In the genomic region with DNA sequence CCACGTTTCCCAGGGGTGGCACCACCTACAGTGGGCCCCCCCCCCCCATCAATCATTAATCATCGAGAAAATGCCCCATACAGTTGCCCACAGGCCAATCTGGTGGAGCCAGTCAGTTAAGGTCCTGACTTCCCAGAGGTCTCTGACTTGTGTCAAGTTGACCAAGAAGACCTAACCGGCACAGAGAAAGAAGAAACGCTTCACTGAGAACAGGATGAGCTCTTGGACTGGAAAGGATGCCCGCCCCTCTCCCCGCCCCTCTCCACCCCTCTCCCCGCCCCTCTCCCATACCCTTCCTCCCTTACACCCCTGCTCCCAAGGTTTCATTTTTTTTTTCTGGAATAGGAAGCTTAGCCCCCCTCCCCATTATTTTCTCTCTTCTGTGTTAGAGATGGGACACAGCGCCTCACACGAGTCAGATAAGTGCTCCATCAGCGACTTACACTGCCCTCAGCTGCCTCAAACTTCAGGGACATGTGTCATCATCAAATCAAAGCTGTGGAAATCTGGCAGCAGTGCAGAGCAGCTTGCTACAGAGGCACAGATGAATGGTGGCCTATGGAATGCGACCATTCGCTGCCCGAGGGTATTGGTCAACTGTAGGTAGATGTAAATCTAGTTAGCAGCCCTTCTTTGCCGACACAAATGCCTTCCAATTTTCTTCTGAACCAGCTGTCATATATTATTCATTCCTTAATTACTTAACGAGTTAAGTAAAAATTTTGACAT, we compare ENCODE assay signal across 10 mouse cellular contexts. TPM values are rescaled to one million over a fixed set of nuclear protein-coding genes. Genes with fewer than 3 reads are reported as not detected.
DNase-seq lines count a peak whose midpoint lies in the region; ATAC-seq and TF ChIP-seq lines count a peak whose summit lies in the region.
"Had no signal": no experiment of that assay in that cellular context is flagged by ENCODE, and none has a peak within 500 bp of the region (broad histone marks: within the 10 kb centered on the region; RNA-seq: fewer than 3 reads in every experiment).

No protein-coding gene starts in this region.

- no peak overlapping the region for H3K4me3 ChIP-seq in hindbrain, postnatal 0 days (ENCODE audit: low read length)
- no peak overlapping the region for H3K4me3 ChIP-seq in hindbrain, embryonic 12.5 days
- H3K4me3 ChIP-seq in embryonic facial prominence, embryonic 15.5 days (replicated peaks), result peak overlapping the region; percentile 20; the same call in 1 of the 2 replicates

- H3K27ac ChIP-seq in hindbrain, postnatal 0 days, result no peak overlapping the region
- H3K27ac ChIP-seq in hindbrain, embryonic 12.5 days, result no peak overlapping the region
- no peak overlapping the region for H3K27ac ChIP-seq in embryonic facial prominence, embryonic 15.5 days (replicated peaks)

- H3K4me1 ChIP-seq in hindbrain, postnatal 0 days (ENCODE audit: insufficient read depth, low read length), result peaks cover 11% of the 10 kb centered on the region; the same call in 1 of the 2 replicates
- peaks cover 7% of the 10 kb centered on the region; the same call in 1 of the 2 replicates for H3K4me1 ChIP-seq in hindbrain, embryonic 12.5 days
- H3K4me1 ChIP-seq in embryonic facial prominence, embryonic 15.5 days, result peaks cover 35% of the 10 kb centered on the region

- no peak overlapping the region for H3K9ac ChIP-seq in hindbrain, postnatal 0 days (replicated peaks; ENCODE audit: low read length)
- no peak overlapping the region for H3K9ac ChIP-seq in hindbrain, embryonic 12.5 days
- H3K9ac ChIP-seq in embryonic facial prominence, embryonic 15.5 days, result no peak overlapping the region

- no peaks in the 10 kb centered on the region for H3K27me3 ChIP-seq in hindbrain, postnatal 0 days (ENCODE audit: insufficient read depth, low read length)
- H3K27me3 ChIP-seq in hindbrain, embryonic 12.5 days, result no peaks in the 10 kb centered on the region
- H3K27me3 ChIP-seq in embryonic facial prominence, embryonic 15.5 days, result no peaks in the 10 kb centered on the region

- no peak overlapping the region for H3K4me2 ChIP-seq in hindbrain, postnatal 0 days (ENCODE audit: low read depth, low read length)
- H3K4me2 ChIP-seq in hindbrain, embryonic 12.5 days (replicated peaks), result no peak overlapping the region
- peak overlapping the region; percentile 36 for H3K4me2 ChIP-seq in embryonic facial prominence, embryonic 15.5 days (replicated peaks)

- H3K9me3 ChIP-seq in hindbrain, postnatal 0 days (ENCODE audit: low read length), result no peaks in the 10 kb centered on the region
- no peaks in the 10 kb centered on the region for H3K9me3 ChIP-seq in hindbrain, embryonic 12.5 days (replicated peaks)
- no peaks in the 10 kb centered on the region for H3K9me3 ChIP-seq in embryonic facial prominence, embryonic 15.5 days (replicated peaks)

- ATAC-seq in hindbrain, postnatal 0 days, result 0 out of 2 replicates have a peak, but pooled peaks have one; percentile 36
- no peak for ATAC-seq in hindbrain, embryonic 12.5 days (ENCODE audit: low FRiP score)
- ATAC-seq in embryonic facial prominence, embryonic 15.5 days (ENCODE audit: insufficient number of reproducible peaks, low FRiP score, low TSS enrichment, low read depth), result no peak
- ATAC-seq: midbrain, embryonic 16.5 days had no signal

- WGBS in hindbrain, postnatal 0 days, result 28% methylated on average over 14 of the region's 15 CpGs
- WGBS in hindbrain, embryonic 12.5 days, result 39% methylated on average over 15 of the region's 15 CpGs
- WGBS in embryonic facial prominence, embryonic 15.5 days, result 20% methylated on average over 15 of the region's 15 CpGs

- no peak for TF ChIP-seq CTCF in hindbrain, postnatal 0 days (IDR thresholded peaks at IDR 0.05; ENCODE audit: low read depth)

- H3K36me3 ChIP-seq in hindbrain, postnatal 0 days (ENCODE audit: insufficient read depth, low read length), result no peaks in the 10 kb centered on the region
- H3K36me3 ChIP-seq in hindbrain, embryonic 12.5 days, result no peaks in the 10 kb centered on the region
- no peaks in the 10 kb centered on the region for H3K36me3 ChIP-seq in embryonic facial prominence, embryonic 15.5 days

- DNase-seq in hindbrain, postnatal 0 days (ENCODE audit: low spot score), result peak; percentile 57
- peak; percentile 57 for DNase-seq in retina, postnatal 1 day
- no peak for DNase-seq in retina, embryonic 14.5 days (ENCODE audit: low spot score)
- DNase-seq in frontal cortex, postnatal 25 days (ENCODE audit: low spot score in 2 of 2), result no peak
- no peak for DNase-seq in layer of hippocampus, postnatal 14 days (ENCODE audit: low spot score in 2 of 2)
- DNase-seq: cerebellum, adult 8-10 months; thymus, postnatal 14 days had no signal

RNA-seq across cellular contexts. Expression of gene Furin, which starts 34.0 kb away (rescaled TPM):
- 25.4 and 25.9 TPM in 2 replicates for total RNA-seq in hindbrain, postnatal 0 days (2014; rRNA removed)
- polyA plus RNA-seq in hindbrain, postnatal 0 days (2015; fragmentation: Nextera tagmentation; extraction: Ambion mirVana), result 6.6 and 6.8 TPM in 2 replicates
- 6.1 and 6.9 TPM in 2 replicates for polyA plus RNA-seq in hindbrain, embryonic 12.5 days (2016; fragmentation: Nextera tagmentation; extraction: Ambion mirVana)
- polyA plus RNA-seq in embryonic facial prominence, embryonic 15.5 days (2015; fragmentation: Nextera tagmentation; extraction: Ambion mirVana), result 16.0 and 16.7 TPM in 2 replicates
- total RNA-seq in layer of hippocampus, postnatal 14 days (2021), result 10 to 100 TPM; 48.7 to 50.3 TPM

RNA-seq across cellular contexts. Expression of gene Fes, which starts 51.5 kb away (rescaled TPM):
- total RNA-seq in hindbrain, postnatal 0 days (2014; rRNA removed), result 10.3 and 16.1 TPM in 2 replicates
- polyA plus RNA-seq in hindbrain, postnatal 0 days (2015; fragmentation: Nextera tagmentation; extraction: Ambion mirVana), result 4.9 and 5.6 TPM in 2 replicates
- polyA plus RNA-seq in hindbrain, embryonic 12.5 days (2016; fragmentation: Nextera tagmentation; extraction: Ambion mirVana), result 10.2 and 11.8 TPM in 2 replicates
- polyA plus RNA-seq in embryonic facial prominence, embryonic 15.5 days (2015; fragmentation: Nextera tagmentation; extraction: Ambion mirVana), result 16.4 and 16.7 TPM in 2 replicates
- total RNA-seq in layer of hippocampus, postnatal 14 days (2021), result 1 to 10 TPM; 5.6 to 9.9 TPM

Comparison
In these comparisons a context has a peak if more than half of its experiments do, and no peak if none do; other contexts are left out.
1. DNase-seq: peak in hindbrain, postnatal 0 days (single experiment) and retina, postnatal 1 day (single experiment); none in retina, embryonic 14.5 days (single experiment), frontal cortex, postnatal 25 days (0 of 2) and layer of hippocampus, postnatal 14 days (0 of 2).